Mouse (Mus musculus) stomach, embryonic 14.5 days (tissue): ENCODE measurements around the gene 1700001O22Rik. TPM values are rescaled to one million over a fixed set of nuclear protein-coding genes. Genes with fewer than 3 reads are reported as not detected.

Experiments
- ATAC-seq: fragments of 200-750 bp; cut with Nextera tagmentation; 2 replicates; pipeline ENCODE4 v1.8.0; 2017; ENCODE audit warnings: low read depth, moderate TSS enrichment; ENCODE audit not compliant: insufficient number of reproducible peaks, insufficient read depth, low FRiP score
- H3K27ac ChIP-seq: fragments of 300-500 bp; sonication (generic); 2 replicates; pipeline ENCODE4 v1.5.1; 2014; ENCODE audit warnings: mild to moderate bottlenecking, low read length, moderate library complexity, mixed read lengths
- H3K27me3 ChIP-seq: fragments of 300-500 bp; sonication (generic); 2 replicates; pipeline ENCODE4 v1.6.1; 2014; ENCODE audit warnings: low read length, control low read depth, mixed read lengths; ENCODE audit not compliant: control insufficient read depth, insufficient read depth
- H3K36me3 ChIP-seq: fragments of 300-500 bp; sonication (generic); 2 replicates; pipeline ENCODE4 v1.6.1; 2014; ENCODE audit warnings: mild to moderate bottlenecking, control low read depth, low read length, moderate library complexity, mixed read lengths; ENCODE audit not compliant: control insufficient read depth, insufficient read depth
- H3K4me1 ChIP-seq: fragments of 300-500 bp; sonication (generic); 2 replicates; pipeline ENCODE4 v1.6.1; 2014; ENCODE audit warnings: low read length, control low read depth, mixed read lengths; ENCODE audit not compliant: control insufficient read depth, insufficient read depth
- H3K4me2 ChIP-seq: fragments of 300-500 bp; sonication (generic); replicated peaks from 2 replicates; pipeline ENCODE4 v1.6.1; 2014; ENCODE audit warnings: low read depth, low read length, control low read depth
- H3K4me3 ChIP-seq: fragments of 300-500 bp; sonication (generic); 2 replicates; pipeline ENCODE4 v1.5.1; 2014; ENCODE audit warnings: low read depth, low read length, control low read depth
- H3K9ac ChIP-seq: fragments of 300-500 bp; sonication (generic); replicated peaks from 2 replicates; pipeline ENCODE4 v1.6.1; 2014; ENCODE audit warnings: low read depth, mild to moderate bottlenecking, control low read depth, low read length, moderate library complexity, mixed read lengths
- H3K9me3 ChIP-seq: fragments of 300-500 bp; sonication (generic); 2 replicates; pipeline ENCODE4 v1.6.1; 2016; ENCODE audit warnings: low read depth, low read length, control low read depth; ENCODE audit not compliant: control insufficient read depth
- WGBS: fragments of 180-500 bp; shearing (Covaris S2); extraction: QIAGEN DNeasy Blood & Tissue Kit; methylation state at CpG from one replicate; pipeline ENCODE4 v1.1.7; 2014; 5-methylcytosine and 5-hydroxymethylcytosine counted together
- polyA plus RNA-seq: library from polyadenylated mRNA; unstranded; fragments of >200 nt; fragmentation: Nextera tagmentation; extraction: Ambion mirVana; gene quantifications from 2 replicates; pipeline ENCODE4 v1.2.1, GENCODE M21; 2014

The 1700001O22Rik gene
- polyA plus RNA-seq, 1 experiment from 2014 or later: 3.3 TPM

DNA sequence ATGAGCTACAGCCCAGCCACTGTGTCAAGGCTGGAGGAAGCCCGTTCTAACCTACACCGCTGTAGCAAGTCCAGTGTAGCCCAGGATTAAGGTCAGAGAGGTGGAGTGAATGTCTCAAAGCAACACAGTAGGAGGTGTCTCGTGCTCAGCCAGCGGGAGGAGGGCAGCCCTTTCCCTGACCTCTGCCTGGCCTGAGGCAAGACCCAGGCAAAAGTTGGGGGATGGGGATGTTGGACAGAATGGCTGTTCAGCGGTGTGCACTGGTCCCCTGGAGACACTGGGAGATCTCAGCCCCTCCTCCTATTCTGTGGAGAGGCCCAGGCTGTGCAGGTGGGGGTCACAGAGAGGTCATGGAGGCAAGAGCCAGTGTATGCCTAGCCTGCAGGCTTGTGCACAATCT, 24.2 kb downstream of the 1700001O22Rik start:
- no peaks in the 10 kb centered on the region for H3K27me3 ChIP-seq
- WGBS: 6% methylated on average over 5 of the region's 5 CpGs
- H3K9me3 ChIP-seq: no peaks in the 10 kb centered on the region
- no peak overlapping the region for H3K4me3 ChIP-seq
- H3K4me2 ChIP-seq: no peak overlapping the region
- no peaks in the 10 kb centered on the region for H3K36me3 ChIP-seq
- peaks cover 16% of the 10 kb centered on the region for H3K4me1 ChIP-seq
- no peak overlapping the region for H3K9ac ChIP-seq
- ATAC-seq: no peak
- no peak overlapping the region for H3K27ac ChIP-seq

DNA sequence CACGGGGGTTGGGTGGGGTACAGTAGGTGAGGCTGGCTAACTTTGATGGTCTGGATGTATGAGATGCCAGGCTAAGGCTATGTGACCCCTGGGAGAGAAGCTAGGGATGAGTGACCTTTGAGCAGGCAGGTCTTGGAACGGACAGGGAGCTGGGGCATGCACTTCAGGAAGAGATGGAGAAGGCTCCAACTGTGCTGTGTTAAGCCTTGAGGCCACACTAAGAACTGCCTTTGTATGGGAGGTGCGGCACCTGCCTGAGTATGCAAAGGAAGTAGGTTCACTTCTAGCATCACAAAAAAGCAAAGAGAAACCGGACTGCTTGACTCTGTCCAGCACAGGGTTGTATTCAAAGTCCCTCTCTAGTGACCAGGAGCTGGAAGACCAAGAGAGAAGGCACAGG, 25.2 kb downstream of the 1700001O22Rik start:
- no peak overlapping the region for H3K4me3 ChIP-seq
- no peak overlapping the region for H3K4me2 ChIP-seq
- 68% methylated on average over 4 of the region's 4 CpGs for WGBS
- H3K9me3 ChIP-seq: no peaks in the 10 kb centered on the region
- ATAC-seq: no peak
- H3K36me3 ChIP-seq: no peaks in the 10 kb centered on the region
- no peaks in the 10 kb centered on the region for H3K27me3 ChIP-seq
- no peak overlapping the region for H3K27ac ChIP-seq
- H3K9ac ChIP-seq: no peak overlapping the region
- peaks cover 9% of the 10 kb centered on the region; the same call in 1 of the 2 replicates for H3K4me1 ChIP-seq

DNA sequence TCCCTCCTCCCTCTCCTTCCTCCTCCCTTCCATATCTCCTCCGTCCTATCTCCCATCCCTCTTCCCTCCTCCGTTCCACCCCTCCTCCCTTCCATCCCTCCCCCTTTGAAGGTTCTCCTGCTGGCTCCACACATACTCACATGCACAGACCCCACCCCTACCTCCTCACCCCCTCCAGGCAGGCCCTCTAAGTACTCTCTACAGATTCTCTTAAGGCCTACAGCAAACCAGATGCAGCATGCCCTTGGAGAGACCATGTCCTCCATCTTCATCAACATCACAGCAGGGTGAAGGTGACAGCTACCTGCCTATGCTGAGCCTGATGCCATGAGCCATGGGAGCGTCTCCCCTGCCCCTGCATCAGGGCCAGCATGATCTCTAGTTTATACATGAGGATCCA, 26.2 kb downstream of the 1700001O22Rik start:
- no peak for ATAC-seq
- H3K4me2 ChIP-seq: no peak overlapping the region
- H3K36me3 ChIP-seq: no peaks in the 10 kb centered on the region
- no peak overlapping the region for H3K27ac ChIP-seq
- no peaks in the 10 kb centered on the region for H3K9me3 ChIP-seq
- no peak overlapping the region for H3K4me3 ChIP-seq
- no peaks in the 10 kb centered on the region for H3K27me3 ChIP-seq
- H3K4me1 ChIP-seq: peaks cover 13% of the 10 kb centered on the region; the same call in 1 of the 2 replicates
- 70% methylated on average over 3 of the region's 3 CpGs for WGBS
- no peak overlapping the region for H3K9ac ChIP-seq

DNA sequence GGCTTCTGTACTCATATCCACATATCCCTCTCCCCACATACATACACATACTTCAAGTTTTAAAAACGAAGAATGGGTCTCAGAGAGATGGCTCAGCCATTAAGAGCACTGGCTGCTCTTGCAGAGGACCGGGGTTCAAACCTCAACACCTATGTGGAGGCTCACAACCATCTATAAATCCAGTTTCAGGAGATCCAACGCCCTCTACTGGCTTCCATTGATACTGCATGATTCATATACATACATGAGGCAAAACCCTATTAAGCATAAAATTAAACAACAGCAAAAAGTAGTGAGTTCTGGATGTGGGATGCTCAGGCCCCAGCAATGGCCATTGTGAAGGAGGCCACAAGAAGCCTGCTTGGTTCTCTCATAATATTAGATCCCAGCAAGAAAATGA, 27.5 kb downstream of the 1700001O22Rik start:
- H3K4me3 ChIP-seq: no peak overlapping the region
- H3K9me3 ChIP-seq: no peaks in the 10 kb centered on the region
- H3K27ac ChIP-seq: no peak overlapping the region
- no peak overlapping the region for H3K9ac ChIP-seq
- WGBS: 54% methylated on average over 3 of the region's 3 CpGs
- no peak for ATAC-seq
- no peaks in the 10 kb centered on the region for H3K27me3 ChIP-seq
- no peak overlapping the region for H3K4me2 ChIP-seq
- H3K4me1 ChIP-seq: peaks cover 24% of the 10 kb centered on the region; the same call in 1 of the 2 replicates
- H3K36me3 ChIP-seq: no peaks in the 10 kb centered on the region

DNA sequence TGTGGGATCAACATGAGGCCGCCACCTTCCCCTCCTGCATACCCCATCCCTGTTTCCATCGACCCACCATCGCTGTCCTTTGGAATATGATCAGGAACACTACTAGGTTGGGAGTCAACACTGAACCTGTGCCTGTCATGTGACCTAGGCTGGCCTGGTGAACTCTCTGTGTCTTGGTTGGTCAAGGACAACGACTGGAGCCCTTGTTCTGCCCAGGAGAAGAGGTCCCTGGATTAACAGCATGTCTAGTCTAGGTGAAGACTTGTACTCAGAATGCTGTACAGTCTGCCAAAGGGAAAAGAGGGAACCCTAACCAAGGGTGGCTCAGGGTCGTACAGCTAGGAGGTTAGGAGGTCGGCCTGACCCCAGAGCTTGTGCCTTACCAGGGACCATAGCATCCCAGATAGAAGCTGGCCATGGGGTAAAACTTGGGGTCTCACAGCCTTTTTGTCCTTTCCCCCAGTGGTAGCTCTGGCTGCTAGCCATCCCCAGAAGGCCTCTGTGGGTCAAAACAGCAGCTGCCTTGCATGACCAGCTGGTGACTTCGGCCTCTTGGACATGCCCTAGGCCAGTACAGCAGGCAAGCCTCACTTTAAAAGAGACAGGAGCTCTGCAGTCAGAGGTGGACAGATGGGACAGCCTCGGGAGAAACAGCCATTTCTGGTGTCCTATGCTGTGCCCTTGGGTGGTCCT, 30.0 kb downstream of the 1700001O22Rik start:
- peak overlapping the region; percentile 35; the same call in 1 of the 2 replicates for H3K27ac ChIP-seq
- H3K4me2 ChIP-seq: no peak overlapping the region
- H3K27me3 ChIP-seq: no peaks in the 10 kb centered on the region
- WGBS: 80% methylated on average over 8 of the region's 8 CpGs
- no peak overlapping the region for H3K4me3 ChIP-seq
- no peak for ATAC-seq
- no peaks in the 10 kb centered on the region for H3K9me3 ChIP-seq
- peaks cover 17% of the 10 kb centered on the region; the same call in 1 of the 2 replicates for H3K4me1 ChIP-seq
- H3K36me3 ChIP-seq: no peaks in the 10 kb centered on the region
- H3K9ac ChIP-seq: no peak overlapping the region

DNA sequence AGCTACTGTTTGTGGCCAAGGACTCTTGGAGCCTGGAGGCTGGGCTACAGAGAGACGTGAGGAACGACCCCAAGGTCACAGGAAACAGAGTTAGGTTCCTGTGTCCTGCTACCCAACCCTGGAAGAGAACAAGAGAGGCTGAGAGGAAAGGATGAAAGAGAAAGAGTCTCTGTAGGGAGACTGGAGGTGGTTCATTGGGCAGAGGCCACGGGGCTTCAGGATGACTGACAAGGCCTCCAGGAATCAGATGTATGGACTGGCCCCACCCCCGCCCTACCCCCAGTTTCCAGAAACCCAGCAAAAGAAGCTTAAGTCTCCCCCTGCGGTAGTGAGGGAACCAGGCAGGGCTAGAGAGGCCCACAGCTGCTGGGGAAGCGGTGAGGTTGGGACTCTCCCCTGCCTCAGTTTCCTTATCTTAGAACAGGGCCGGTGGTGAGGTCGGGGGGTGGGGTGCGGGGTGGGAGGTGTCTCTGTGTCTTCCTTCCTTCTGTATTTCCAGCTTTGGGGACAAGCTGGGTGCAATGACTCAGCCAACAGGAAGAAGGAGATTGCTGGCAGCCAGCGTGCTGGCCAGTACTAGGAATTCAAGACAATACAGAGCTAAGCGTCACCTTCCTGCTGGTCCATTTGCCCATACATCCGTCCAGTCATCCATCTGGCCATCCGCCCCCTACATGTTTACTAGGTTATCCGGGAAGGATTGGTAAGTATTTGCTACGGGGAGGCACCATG, 30.7 kb downstream of the 1700001O22Rik start:
- Histone ChIP-seq H3K4me1 (peaks cover 20% of the 10 kb centered on the region; the same call in 1 of the 2 replicates), H3K4me2 (0 out of 2 replicates have a peak overlapping the region, but pooled peaks have one; percentile 98), H3K27me3 (no peaks in the 10 kb centered on the region), H3K9me3 (no peaks in the 10 kb centered on the region), H3K36me3 (no peaks in the 10 kb centered on the region), H3K27ac (peak overlapping the region; percentile 53), H3K9ac (no peak overlapping the region), H3K4me3 (no peak overlapping the region)
- no peak for ATAC-seq
- WGBS: 42% methylated on average over 15 of the region's 15 CpGs

DNA sequence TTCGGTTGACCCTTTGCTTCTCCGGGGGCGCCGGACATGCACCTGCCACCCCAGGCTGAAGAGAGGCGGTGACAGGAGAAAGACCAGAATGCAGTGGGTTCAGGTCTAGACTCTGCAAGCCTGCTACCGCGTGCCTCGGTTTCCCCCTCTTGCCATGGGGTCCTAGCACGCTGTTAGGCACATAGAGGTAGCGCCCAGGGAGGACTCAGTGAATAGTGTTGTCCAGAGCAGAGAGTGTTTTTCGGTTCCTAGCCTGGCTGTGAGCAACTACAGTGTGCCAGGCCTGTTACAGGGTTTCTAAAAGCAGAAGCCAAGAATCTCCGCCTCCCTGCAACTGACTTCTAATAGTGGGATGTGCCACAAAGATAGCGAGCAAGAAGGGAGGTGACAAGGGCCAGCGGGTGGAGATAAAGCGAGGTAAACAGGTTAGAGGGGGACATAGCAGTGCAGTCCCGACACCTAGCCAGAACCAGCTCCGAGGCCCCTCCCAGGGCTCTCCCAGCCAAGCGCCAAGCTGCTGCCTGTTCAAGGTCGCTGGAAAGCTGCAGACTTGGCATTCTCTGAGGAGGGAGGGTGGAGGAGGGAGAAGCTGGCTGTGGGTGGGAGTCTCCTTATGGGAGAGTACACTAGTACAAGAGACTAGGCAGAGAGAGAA, 31.5 kb downstream of the 1700001O22Rik start:
- Histone ChIP-seq H3K4me3 (peak overlapping the region; percentile 47), H3K9ac (peak overlapping the region; percentile 57), H3K4me1 (peaks cover 21% of the 10 kb centered on the region; the same call in 1 of the 2 replicates), H3K27me3 (no peaks in the 10 kb centered on the region), H3K9me3 (no peaks in the 10 kb centered on the region), H3K27ac (peak overlapping the region; percentile 72; the same call in 1 of the 2 replicates), H3K36me3 (no peaks in the 10 kb centered on the region), H3K4me2 (peak overlapping the region; percentile 98)
- WGBS: 6% methylated on average over 19 of the region's 19 CpGs
- ATAC-seq: peak; percentile 59; the same call in 1 of the 2 replicates

DNA sequence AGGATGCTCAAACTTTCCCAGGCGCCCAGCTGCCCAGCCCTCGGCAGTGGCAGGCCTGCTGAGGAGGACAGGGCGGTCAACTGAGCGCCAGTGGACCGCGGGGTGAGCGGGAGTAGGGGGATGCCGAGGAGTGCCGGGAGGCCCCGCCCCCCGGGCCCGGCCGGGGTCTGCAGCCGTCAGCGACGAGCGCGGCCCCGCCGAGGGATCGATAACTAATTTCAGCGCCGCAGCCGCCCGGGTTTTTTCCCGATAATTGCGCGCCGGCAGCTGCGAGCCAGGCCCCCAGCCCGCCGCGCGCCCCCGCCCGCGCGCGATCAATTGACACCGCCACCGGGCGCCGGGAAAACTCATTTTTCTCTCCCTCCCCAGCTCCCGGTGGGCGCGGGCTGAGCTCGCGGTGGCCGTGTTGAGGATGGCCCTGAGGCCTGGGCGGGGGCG, 32.1 kb downstream of the 1700001O22Rik start:
- peak overlapping the region; percentile 47 for H3K4me3 ChIP-seq
- H3K27me3 ChIP-seq: no peaks in the 10 kb centered on the region
- peak overlapping the region; percentile 57 for H3K9ac ChIP-seq
- H3K36me3 ChIP-seq: no peaks in the 10 kb centered on the region
- no peak for ATAC-seq
- H3K4me2 ChIP-seq: peak overlapping the region; percentile 98
- no peaks in the 10 kb centered on the region for H3K9me3 ChIP-seq
- peak overlapping the region; percentile 72; the same call in 1 of the 2 replicates for H3K27ac ChIP-seq
- under 1% methylated on average over 48 of the region's 51 CpGs for WGBS
- peaks cover 21% of the 10 kb centered on the region; the same call in 1 of the 2 replicates for H3K4me1 ChIP-seq
